Mouse (Mus musculus): ENCODE results near the gene Olfr1123. TPM values are rescaled to one million over a fixed set of nuclear protein-coding genes. Genes with fewer than 3 reads are reported as not detected.

Gene Olfr1123
- not detected in 2 replicates for polyA plus RNA-seq (2015; fragmentation: Nextera tagmentation; extraction: Ambion mirVana)

GRCm38 (mm10) chr2:87416335-87416734 is at the start of gene Olfr1123:
TSS of gene Olfr1123 (plus strand) at chr2:87416635.

GRCm38 (mm10) chr2:87369595-87369994 is 46.8 kb upstream of the Olfr1123 start, which contains the start of gene Olfr1121:
TSS of gene Olfr1121 (plus strand) at chr2:87369895.

GRCm38 (mm10) chr2:87385549-87385948 is 30.9 kb upstream of the Olfr1123 start, which contains the start of gene Olfr1122:
TSS of gene Olfr1122 (plus strand) at chr2:87385849.

GRCm38 (mm10) chr2:87429975-87430374 is 13.5 kb downstream of the Olfr1123 start, which contains the start of gene Olfr1124:
TSS of gene Olfr1124 (plus strand) at chr2:87430275.

GRCm38 (mm10) chr2:87453662-87454061 is 37.2 kb downstream of the Olfr1123 start, which contains the start of gene Olfr1126:
TSS of gene Olfr1126 (plus strand) at chr2:87453962.

Other genes with a start within 250 kb of the Olfr1123 start
- gene Olfr1112, start 228.8 kb upstream of the Olfr1123 start, polyA plus RNA-seq (2015; fragmentation: Nextera tagmentation; extraction: Ambion mirVana): not detected in 2 replicates
- not detected in 2 replicates for gene Olfr1113, start 207.7 kb upstream of the Olfr1123 start, polyA plus RNA-seq (2015; fragmentation: Nextera tagmentation; extraction: Ambion mirVana)
- gene Olfr1115, start 168.6 kb upstream of the Olfr1123 start, polyA plus RNA-seq (2015; fragmentation: Nextera tagmentation; extraction: Ambion mirVana): not detected in 2 replicates
- not detected in 2 replicates for gene Olfr1116, start 149.1 kb upstream of the Olfr1123 start, polyA plus RNA-seq (2015; fragmentation: Nextera tagmentation; extraction: Ambion mirVana)
- gene Olfr1118, start 109.1 kb upstream of the Olfr1123 start, polyA plus RNA-seq (2015; fragmentation: Nextera tagmentation; extraction: Ambion mirVana): not detected in 2 replicates
- gene Olfr1120, start 61.8 kb upstream of the Olfr1123 start, polyA plus RNA-seq (2015; fragmentation: Nextera tagmentation; extraction: Ambion mirVana): not detected in 2 replicates
- not detected in 2 replicates for gene Olfr1121, start 46.7 kb upstream of the Olfr1123 start, polyA plus RNA-seq (2015; fragmentation: Nextera tagmentation; extraction: Ambion mirVana)
- gene Olfr1122, start 30.8 kb upstream of the Olfr1123 start, polyA plus RNA-seq (2015; fragmentation: Nextera tagmentation; extraction: Ambion mirVana): not detected in 2 replicates
- gene Olfr1124, start 13.6 kb downstream of the Olfr1123 start, polyA plus RNA-seq (2015; fragmentation: Nextera tagmentation; extraction: Ambion mirVana): 0.05 TPM in 1 of 2 replicates, not detected in the other
- gene Olfr1126, start 37.3 kb downstream of the Olfr1123 start, polyA plus RNA-seq (2015; fragmentation: Nextera tagmentation; extraction: Ambion mirVana): not detected in 2 replicates
- gene Pramel7, start 80.5 kb downstream of the Olfr1123 start, polyA plus RNA-seq (2015; fragmentation: Nextera tagmentation; extraction: Ambion mirVana): not detected in 2 replicates
- gene Pramel6, start 89.9 kb downstream of the Olfr1123 start, polyA plus RNA-seq (2015; fragmentation: Nextera tagmentation; extraction: Ambion mirVana): not detected in 2 replicates
- gene Olfr153, start 115.2 kb downstream of the Olfr1123 start, polyA plus RNA-seq (2015; fragmentation: Nextera tagmentation; extraction: Ambion mirVana): not detected in 2 replicates
- not detected in 2 replicates for gene Olfr1128, start 128.9 kb downstream of the Olfr1123 start, polyA plus RNA-seq (2015; fragmentation: Nextera tagmentation; extraction: Ambion mirVana)
- gene Olfr1129, start 157.3 kb downstream of the Olfr1123 start, polyA plus RNA-seq (2015; fragmentation: Nextera tagmentation; extraction: Ambion mirVana): not detected in 2 replicates
- not detected in 2 replicates for gene Olfr1130, start 189.6 kb downstream of the Olfr1123 start, polyA plus RNA-seq (2015; fragmentation: Nextera tagmentation; extraction: Ambion mirVana)
- gene Olfr1131, start 210.5 kb downstream of the Olfr1123 start, polyA plus RNA-seq (2015; fragmentation: Nextera tagmentation; extraction: Ambion mirVana): not detected in 2 replicates
- gene Olfr1132, start 220.9 kb downstream of the Olfr1123 start, polyA plus RNA-seq (2015; fragmentation: Nextera tagmentation; extraction: Ambion mirVana): not detected in 2 replicates
- not detected in 2 replicates for gene Olfr1133, start 230.7 kb downstream of the Olfr1123 start, polyA plus RNA-seq (2015; fragmentation: Nextera tagmentation; extraction: Ambion mirVana)
- not detected in 2 replicates for gene Olfr1134, start 241.8 kb downstream of the Olfr1123 start, polyA plus RNA-seq (2015; fragmentation: Nextera tagmentation; extraction: Ambion mirVana)